Mouse (Mus musculus) ES-E14 (cell line): ENCODE results near the gene Fzd7. TPM values are rescaled to one million over a fixed set of nuclear protein-coding genes. Genes with fewer than 3 reads are reported as not detected.

ENCODE experiments used
- DNase-seq: peaks from one replicate; pipeline ENCODE4 v3.0.0-alpha.2; 2013; ENCODE audit warnings: low read depth, low spot score
- H3K27ac ChIP-seq: 2 replicates; pipeline ENCODE4 v1.5.1; 2012; ENCODE audit warnings: low read depth, mild to moderate bottlenecking, low read length, moderate library complexity, mixed read lengths; ENCODE audit not compliant: poor library complexity, insufficient read depth, severe bottlenecking
- H3K36me3 ChIP-seq: 2 replicates; pipeline ENCODE4 v1.6.1; 2012; ENCODE audit warnings: mild to moderate bottlenecking, low read length, moderate library complexity, mixed read lengths; ENCODE audit not compliant: control insufficient read depth, poor library complexity, insufficient read depth, severe bottlenecking
- H3K4me1 ChIP-seq, 2 experiments: fragments of 150-350 bp in 1 of 2; sonication (generic) in 1 of 2; 2 replicates each; pipeline ENCODE4 v1.6.1; 2012; ENCODE audit warnings: low read length in 2 of 2, mild to moderate bottlenecking in 1 of 2, mixed read lengths in 1 of 2; ENCODE audit not compliant: control insufficient read depth in 2 of 2, insufficient read depth in 2 of 2, poor library complexity in 1 of 2
- H3K4me3 ChIP-seq, 2 experiments: fragments of 150-350 bp in 1 of 2; sonication (generic) in 1 of 2; 2 replicates each; pipeline ENCODE4 v1.5.1; 2012; ENCODE audit warnings: low read length in 2 of 2, low read depth in 1 of 2, mild to moderate bottlenecking in 1 of 2, mixed read lengths in 1 of 2; ENCODE audit not compliant: insufficient read depth in 1 of 2, poor library complexity in 1 of 2, severe bottlenecking in 1 of 2
- H3K9ac ChIP-seq: 2 replicates; pipeline ENCODE4 v1.6.1; 2012; ENCODE audit warnings: low read depth, mild to moderate bottlenecking, low read length, mixed read lengths; ENCODE audit not compliant: poor library complexity, insufficient read depth, severe bottlenecking
- H3K9me3 ChIP-seq: fragments of 150-350 bp; sonication (generic); 2 replicates; pipeline ENCODE4 v1.6.1; 2012; ENCODE audit warnings: low read depth, mild to moderate bottlenecking, low read length; ENCODE audit not compliant: control insufficient read depth, insufficient read depth
- CHD2 ChIP-seq: IDR thresholded peaks from 2 replicates; pipeline ENCODE4 v1.6.1; 2014; ENCODE audit warnings: mild to moderate bottlenecking, low read depth, low read length, inconsistent platforms
- HCFC1 ChIP-seq: IDR thresholded peaks from 2 replicates; pipeline ENCODE4 v1.6.1; 2012; ENCODE audit warnings: low read length, inconsistent platforms, borderline replicate concordance; ENCODE audit not compliant: insufficient read depth
- MAFK ChIP-seq: IDR thresholded peaks from 2 replicates; pipeline ENCODE4 v1.6.1; 2014; ENCODE audit warnings: mild to moderate bottlenecking, low read depth, low read length, inconsistent platforms; ENCODE audit not compliant: insufficient read depth
- ZC3H11A ChIP-seq: IDR thresholded peaks from 2 replicates; pipeline ENCODE4 v1.6.1; 2012; ENCODE audit warnings: low read depth, mild to moderate bottlenecking, inconsistent platforms, low read length, borderline replicate concordance
- ZNF384 ChIP-seq: IDR thresholded peaks from 2 replicates; pipeline ENCODE4 v1.6.1; 2012; ENCODE audit warnings: low read depth, low read length, inconsistent platforms
- in situ Hi-C, 2 experiments: fragments of 600-800 bp; cut with MboI; formaldehyde crosslinking; loops; one replicate each; pipeline ENCODE4 v1.15.1; 2025; ENCODE audit warnings: low sequenced_read_pairs in 2 of 2, inconsistent platforms in 1 of 2; ENCODE audit not compliant: unreplicated experiment in 2 of 2
- total RNA-seq: library from RNA; depleted of rRNA; stranded (reverse); fragments of 300-350 nt; gene quantifications from 2 replicates; pipeline ENCODE4 v1.2.3, GENCODE M21; 2012

Fzd7 gene
- total RNA-seq, 1 experiment = 57.9 TPM

- no peaks in the 10 kb centered on the region for H3K36me3 ChIP-seq
- no peak overlapping the region for H3K4me3 ChIP-seq
- no peak overlapping the region for H3K27ac ChIP-seq
- peaks cover 0 to 6% of the 10 kb centered on the region in 2 experiments; a peak in 1 of 4 replicates for H3K4me1 ChIP-seq
- in situ Hi-C loops = no loop called here
- H3K9ac ChIP-seq = no peak overlapping the region
- DNase-seq = no peak
- no peak for TF ChIP-seq ZNF384
- TF ChIP-seq MAFK = no peak
- no peak for TF ChIP-seq HCFC1
- TF ChIP-seq ZC3H11A = no peak
- TF ChIP-seq CHD2 = no peak
- no peaks in the 10 kb centered on the region for H3K9me3 ChIP-seq
These were observed 17.3 kb upstream of the Fzd7 start for GRCm38 (mm10) chr1:59464696-59465639.

GRCm38 (mm10) chr1:59465640-59466008 lies 16.6 kb upstream of the Fzd7 start:
- Histone ChIP-seq H3K9ac (no peak overlapping the region), H3K27ac (no peak overlapping the region), H3K36me3 (no peaks in the 10 kb centered on the region), H3K9me3 (no peaks in the 10 kb centered on the region), H3K4me1 (peaks cover 0 to 6% of the 10 kb centered on the region in 2 experiments; a peak in 1 of 4 replicates), H3K4me3 (no peak overlapping the region)
- DNase-seq = no peak
- TF ChIP-seq CHD2 (no peak), ZNF384 (no peak), MAFK (no peak), ZC3H11A (no peak), HCFC1 (no peak)
- in situ Hi-C loops = no loop called here

GRCm38 (mm10) chr1:59469170-59469569 lies 13.1 kb upstream of the Fzd7 start:
- DNase-seq = no peak
- in situ Hi-C loops = no loop called here
- Histone ChIP-seq H3K27ac (no peak overlapping the region), H3K36me3 (no peaks in the 10 kb centered on the region), H3K9me3 (no peaks in the 10 kb centered on the region), H3K4me1 (peaks cover 9 to 20% of the 10 kb centered on the region in 2 experiments), H3K4me3 (no peak overlapping the region), H3K9ac (no peak overlapping the region)
- no peak for TF ChIP-seq MAFK
- no peak for TF ChIP-seq ZC3H11A
- no peak for TF ChIP-seq ZNF384

- Histone ChIP-seq H3K4me3 (no peak overlapping the region), H3K36me3 (no peaks in the 10 kb centered on the region), H3K9ac (no peak overlapping the region), H3K27ac (no peak overlapping the region), H3K4me1 (peaks cover 13 to 26% of the 10 kb centered on the region in 2 experiments), H3K9me3 (no peaks in the 10 kb centered on the region)
- TF ChIP-seq CHD2 = no peak
- no peak for TF ChIP-seq ZC3H11A
- TF ChIP-seq ZNF384 = no peak
- no peak for DNase-seq
- in situ Hi-C loops = no loop called here
These were observed 11.5 kb upstream of the Fzd7 start for GRCm38 (mm10) chr1:59470766-59471165.
